Mouse (Mus musculus) adipose tissue, adult 10 weeks (tissue): ENCODE data around the gene Abhd16a. TPM values are rescaled to one million over a fixed set of nuclear protein-coding genes. Genes with fewer than 3 reads are reported as not detected.

Experiments used
- polyA plus RNA-seq: library from polyadenylated mRNA; stranded (reverse); fragments of 350-450 nt; fragmentation: Illumina TruSeq; extraction: RNeasy Lipid Tissue Mini Kit (QIAGEN cat#74804); gene quantifications from one replicate; pipeline ENCODE4 v1.2.3, GENCODE M21; 2014; ENCODE audit warnings: low read depth, low replicate concordance

Abhd16a gene
- polyA plus RNA-seq, 1 experiment from 2014 or later, result 106 TPM

DNA sequence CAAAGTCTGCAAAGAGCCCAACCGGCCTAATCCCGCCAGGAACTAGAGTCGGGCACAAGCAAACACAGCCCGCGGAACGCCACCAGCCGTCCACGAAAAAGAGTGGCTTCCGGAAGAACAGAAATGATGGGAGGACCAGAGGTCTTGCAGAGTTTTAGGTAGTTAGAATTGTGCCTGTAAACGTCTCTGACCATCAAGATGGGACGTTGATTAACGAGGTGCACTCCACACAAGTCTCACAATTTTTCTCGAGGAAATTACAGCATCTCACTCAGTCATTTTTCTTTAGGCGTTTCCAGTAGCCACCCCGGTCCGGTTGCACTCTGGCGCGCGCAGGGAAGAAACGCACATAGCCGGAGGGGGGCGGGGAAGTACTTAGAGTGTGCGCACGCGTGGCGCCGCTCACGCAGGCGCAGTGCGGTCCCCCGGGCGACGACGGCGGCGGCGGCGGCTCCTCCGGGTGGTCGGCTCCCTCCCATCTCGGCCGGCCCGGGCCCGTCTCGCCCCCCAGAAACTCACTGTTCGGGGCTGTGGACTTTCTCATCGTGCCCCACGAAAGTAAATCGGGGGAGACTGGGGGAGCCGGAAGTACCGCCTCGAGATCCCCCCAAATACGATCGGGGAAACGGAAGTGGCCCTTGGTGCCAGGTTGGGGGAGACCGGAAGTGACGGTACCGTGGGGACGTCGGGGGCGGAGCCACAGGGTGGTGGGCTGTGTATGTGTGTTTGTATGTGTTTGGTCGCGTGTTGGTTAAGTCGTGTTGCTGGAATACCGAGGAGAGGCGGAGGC is 45.9 kb downstream of the Abhd16a start, which contains the start of gene Bag6:
TSS of gene Bag6 (plus strand) at position 378 of the 790 bp plus-strand sequence.

Other genes starting within 250 kb of the Abhd16a start
- gene Skiv2l, start 239.1 kb upstream of the Abhd16a start, polyA plus RNA-seq, result 45.7 TPM
- 75.8 TPM for gene Nelfe, start 238.9 kb upstream of the Abhd16a start, polyA plus RNA-seq
- 114 TPM for gene Cfb, start 226.7 kb upstream of the Abhd16a start, polyA plus RNA-seq
- gene Zbtb12, start 209.8 kb upstream of the Abhd16a start, polyA plus RNA-seq, result 14.4 TPM
- gene Gm20547, start 207.2 kb upstream of the Abhd16a start, polyA plus RNA-seq, result not detected
- gene C2, start 191.0 kb upstream of the Abhd16a start, polyA plus RNA-seq, result 104 TPM
- 113 TPM for gene Ehmt2, start 190.8 kb upstream of the Abhd16a start, polyA plus RNA-seq
- 39.3 TPM for gene Slc44a4, start 174.8 kb upstream of the Abhd16a start, polyA plus RNA-seq
- 81.9 TPM for gene Neu1, start 158.0 kb upstream of the Abhd16a start, polyA plus RNA-seq
- gene Hspa1b, start 130.0 kb upstream of the Abhd16a start, polyA plus RNA-seq, result 47.9 TPM
- not detected for gene Gm20481, start 119.4 kb upstream of the Abhd16a start, polyA plus RNA-seq
- gene Hspa1a, start 117.1 kb upstream of the Abhd16a start, polyA plus RNA-seq, result 24.3 TPM
- gene Hspa1l, start 116.6 kb upstream of the Abhd16a start, polyA plus RNA-seq, result 12.0 TPM
- gene Lsm2, start 107.4 kb upstream of the Abhd16a start, polyA plus RNA-seq, result 23.4 TPM
- 62.8 TPM for gene Vars, start 88.3 kb upstream of the Abhd16a start, polyA plus RNA-seq
- 0.96 TPM for gene Vwa7, start 72.7 kb upstream of the Abhd16a start, polyA plus RNA-seq
- 2.9 TPM for gene Sapcd1, start 61.2 kb upstream of the Abhd16a start, polyA plus RNA-seq
- gene Msh5, start 42.5 kb upstream of the Abhd16a start, polyA plus RNA-seq, result 4.2 TPM
- 127 TPM for gene Clic1, start 39.3 kb upstream of the Abhd16a start, polyA plus RNA-seq
- gene Ddah2, start 30.2 kb upstream of the Abhd16a start, polyA plus RNA-seq, result 43.7 TPM
- gene Ly6g6c, start 23.9 kb upstream of the Abhd16a start, polyA plus RNA-seq, result 2.2 TPM
- 2.4 TPM for gene Mpig6b, start 23.1 kb upstream of the Abhd16a start, polyA plus RNA-seq
- gene Ly6g6e, start 12.4 kb upstream of the Abhd16a start, polyA plus RNA-seq, result 8.2 TPM
- gene Ly6g6d, start 11.2 kb upstream of the Abhd16a start, polyA plus RNA-seq, result 14.6 TPM
- gene Ly6g6f, start 3.7 kb upstream of the Abhd16a start, polyA plus RNA-seq, result not detected
- gene Ly6g5c, start 19.0 kb downstream of the Abhd16a start, polyA plus RNA-seq, result 1,353 TPM
- gene Ly6g5b, start 26.2 kb downstream of the Abhd16a start, polyA plus RNA-seq, result 1,252 TPM
- gene Gpank1, start 32.2 kb downstream of the Abhd16a start, polyA plus RNA-seq, result 14.5 TPM
- 234 TPM for gene Csnk2b, start 32.8 kb downstream of the Abhd16a start, polyA plus RNA-seq
- 15.2 TPM for gene D17H6S53E, start 37.1 kb downstream of the Abhd16a start, polyA plus RNA-seq
- not detected for gene Apom, start 42.8 kb downstream of the Abhd16a start, polyA plus RNA-seq
- gene Bag6, start 45.9 kb downstream of the Abhd16a start, polyA plus RNA-seq, result 130 TPM
- 229 TPM for gene Prrc2a, start 75.6 kb downstream of the Abhd16a start, polyA plus RNA-seq
- gene Aif1, start 86.8 kb downstream of the Abhd16a start, polyA plus RNA-seq, result 21.1 TPM
- gene Lst1, start 99.2 kb downstream of the Abhd16a start, polyA plus RNA-seq, result 11.5 TPM
- gene Ltb, start 105.2 kb downstream of the Abhd16a start, polyA plus RNA-seq, result 1.9 TPM
- 0.61 TPM for gene Tnf, start 112.7 kb downstream of the Abhd16a start, polyA plus RNA-seq
- gene Lta, start 116.1 kb downstream of the Abhd16a start, polyA plus RNA-seq, result not detected
- gene Gm16181, start 131.6 kb downstream of the Abhd16a start, polyA plus RNA-seq, result 1.2 TPM
- gene Atp6v1g2, start 144.4 kb downstream of the Abhd16a start, polyA plus RNA-seq, result 22.6 TPM
- 16.9 TPM for gene Nfkbil1, start 146.5 kb downstream of the Abhd16a start, polyA plus RNA-seq
- gene Ddx39b, start 152.5 kb downstream of the Abhd16a start, polyA plus RNA-seq, result 177 TPM
- 739 TPM for gene H2-D1, start 173.5 kb downstream of the Abhd16a start, polyA plus RNA-seq
- gene H2-Q1, start 231.1 kb downstream of the Abhd16a start, polyA plus RNA-seq, result not detected